Mouse (Mus musculus): Measurements from ENCODE around the gene Tmem119.

Tmem119 gene

GRCm38 (mm10) chr5:113800280-113800679 lies at the start of gene Tmem119:
Gene Tmem119 (minus strand): TSS chr5:113800516.
- peak; percentile 31 for DNase-seq (ENCODE audit: low spot score)

GRCm38 (mm10) chr5:113847636-113848035 lies 47.3 kb upstream of the Tmem119 start:
- DNase-seq (ENCODE audit: low spot score): no peak

DNA sequence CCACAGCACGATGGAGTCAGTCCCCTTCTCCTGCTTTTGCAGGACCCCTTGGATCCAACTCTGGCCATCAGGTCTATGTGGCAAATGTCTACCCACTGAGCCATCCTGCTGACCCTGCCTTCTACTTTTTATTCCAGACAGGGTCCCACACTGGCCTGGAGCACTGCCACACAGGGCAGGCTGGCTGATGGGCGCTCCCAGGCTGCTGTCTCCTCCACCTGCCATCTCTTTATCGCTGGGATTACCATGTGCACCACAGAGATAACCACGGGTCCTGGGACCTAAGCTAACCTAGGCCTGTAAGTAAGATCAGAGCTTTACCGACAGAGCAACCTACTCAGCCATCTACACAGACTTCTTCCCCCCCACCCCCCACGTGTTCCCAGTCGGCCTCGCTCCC lies 46.3 kb upstream of the Tmem119 start:
- DNase-seq (ENCODE audit: low spot score): no peak

DNA sequence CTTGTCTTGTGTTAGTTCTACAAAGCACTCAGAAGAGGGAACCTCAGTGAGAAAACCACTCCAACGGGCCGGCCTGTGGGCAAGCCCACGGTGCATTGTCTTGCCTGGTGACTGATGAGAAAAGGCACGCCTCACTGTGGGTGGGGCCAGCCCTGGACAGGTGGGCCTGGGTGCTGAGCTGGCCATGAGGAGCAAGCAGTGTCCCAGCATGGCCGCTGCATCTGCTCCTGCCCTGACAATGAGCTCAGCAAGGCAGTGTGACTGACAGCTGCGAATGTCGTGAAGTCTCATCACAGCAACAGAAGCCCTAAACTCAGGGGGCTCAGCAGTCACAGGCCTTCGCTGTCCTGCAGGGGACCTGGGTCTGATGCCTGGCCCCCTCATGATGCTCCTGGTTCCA lies 45.3 kb upstream of the Tmem119 start:
- DNase-seq (ENCODE audit: low spot score): no peak

DNA sequence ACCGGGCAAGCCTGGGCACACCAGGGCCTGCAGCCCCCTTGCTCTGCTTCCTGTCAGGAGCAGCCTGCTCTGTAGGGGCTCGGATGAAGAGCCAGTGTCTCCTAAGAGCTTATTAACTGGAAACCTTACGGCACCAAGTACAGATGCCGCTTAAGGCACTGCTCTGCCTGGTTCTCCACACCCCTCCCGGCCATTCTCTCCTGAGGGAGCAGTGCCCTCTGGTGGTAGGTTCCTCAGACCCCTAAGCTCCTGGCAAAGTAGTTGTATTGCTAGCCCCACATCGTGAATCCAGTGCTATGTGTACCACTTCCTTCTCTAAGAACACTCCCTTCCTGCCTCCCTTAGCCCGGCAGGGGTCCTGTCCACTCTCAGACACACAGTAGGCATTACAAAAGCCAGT lies 44.4 kb upstream of the Tmem119 start:
- DNase-seq (ENCODE audit: low spot score): peak; percentile 63

DNA sequence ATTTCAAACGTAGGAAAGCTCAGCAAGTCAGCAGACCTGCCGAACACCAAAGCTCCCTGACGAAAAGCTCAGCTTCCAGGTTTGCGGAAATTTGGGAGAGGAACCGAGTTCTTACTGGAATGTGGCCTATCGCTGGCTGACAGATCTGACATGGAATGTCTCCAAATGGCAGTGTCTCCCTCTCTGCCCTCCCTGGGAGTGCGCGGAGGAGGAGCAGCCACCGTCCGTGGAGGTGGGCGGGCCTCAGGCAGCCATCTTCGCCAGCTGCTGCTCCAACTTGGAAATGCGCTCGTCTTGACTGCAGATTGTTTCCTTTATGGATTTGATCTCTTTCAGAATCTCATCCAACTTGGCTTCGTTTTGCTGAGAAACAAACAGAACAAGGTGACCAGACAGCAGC lies 43.8 kb upstream of the Tmem119 start:
- no peak for DNase-seq (ENCODE audit: low spot score)

DNA sequence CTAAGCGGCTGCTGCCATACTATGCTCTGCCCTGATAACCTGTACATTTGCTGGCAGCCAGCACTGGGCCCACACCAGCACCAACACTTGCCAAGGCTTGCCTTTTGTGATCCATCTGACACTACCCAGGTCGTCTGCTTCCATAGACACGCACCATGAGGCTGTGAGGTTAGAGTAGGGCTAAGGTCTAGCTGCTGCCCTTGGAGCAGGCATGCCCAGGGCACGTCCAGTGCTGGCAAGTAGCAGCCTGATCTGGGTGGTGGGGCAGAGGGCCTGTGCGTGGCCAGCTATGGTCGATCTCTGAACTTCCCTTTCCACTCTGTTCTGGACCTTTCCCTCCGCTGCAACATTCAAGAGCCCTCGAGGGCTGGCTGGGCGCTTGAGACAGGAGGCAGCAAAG lies 42.6 kb upstream of the Tmem119 start:
- no peak for DNase-seq (ENCODE audit: low spot score)

- DNase-seq (ENCODE audit: low spot score): no peak
Measured at GRCm38 (mm10) chr5:113842244-113842643, 41.9 kb upstream of the Tmem119 start.

DNA sequence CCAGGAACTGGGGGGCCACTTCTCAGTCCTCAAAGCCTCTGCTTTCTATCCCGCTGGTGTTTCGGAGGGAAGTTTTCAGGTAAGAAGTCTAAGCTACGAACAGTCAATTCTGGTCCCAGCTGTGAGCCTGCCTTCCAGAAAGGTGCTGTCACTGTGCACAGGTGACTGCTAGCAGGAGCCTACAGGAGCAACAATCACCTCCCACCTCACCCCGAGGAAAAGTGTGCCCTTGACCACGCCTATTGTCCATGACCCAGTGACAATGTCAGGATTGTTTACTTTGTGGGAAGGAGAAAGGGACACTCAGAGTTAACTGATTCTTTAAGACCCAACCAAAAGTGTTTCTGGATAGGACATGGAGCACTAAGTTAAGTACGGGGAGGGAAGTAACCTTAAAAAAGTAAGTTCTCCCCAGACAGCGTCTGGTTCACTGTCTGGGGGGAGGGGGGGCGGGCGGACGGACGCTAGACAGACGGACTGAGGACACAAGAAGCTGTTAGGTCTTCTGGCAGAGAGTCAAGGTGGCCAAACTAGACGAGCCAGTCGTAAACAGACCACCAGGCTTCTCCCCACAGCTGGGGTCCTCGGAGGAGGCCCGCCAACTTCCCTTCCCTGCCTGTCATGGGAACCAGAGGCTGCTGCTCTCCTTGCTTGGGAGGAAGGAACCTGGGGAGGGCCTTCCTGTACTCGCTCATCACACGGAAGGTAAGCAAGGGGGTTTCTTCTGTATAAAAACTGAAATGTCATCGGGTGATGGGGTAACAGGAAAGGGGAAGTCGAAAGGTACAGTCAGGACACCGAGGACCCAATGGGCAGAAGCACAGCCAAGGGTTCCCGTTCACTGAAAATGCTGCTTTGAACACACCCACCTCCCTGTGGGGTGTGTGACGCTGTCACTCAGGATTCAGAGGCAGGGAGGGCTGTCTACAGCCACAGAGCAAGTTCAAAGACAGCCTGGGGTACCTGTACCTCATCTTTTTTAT lies 41.2 kb upstream of the Tmem119 start:
- DNase-seq (ENCODE audit: low spot score): no peak

DNA sequence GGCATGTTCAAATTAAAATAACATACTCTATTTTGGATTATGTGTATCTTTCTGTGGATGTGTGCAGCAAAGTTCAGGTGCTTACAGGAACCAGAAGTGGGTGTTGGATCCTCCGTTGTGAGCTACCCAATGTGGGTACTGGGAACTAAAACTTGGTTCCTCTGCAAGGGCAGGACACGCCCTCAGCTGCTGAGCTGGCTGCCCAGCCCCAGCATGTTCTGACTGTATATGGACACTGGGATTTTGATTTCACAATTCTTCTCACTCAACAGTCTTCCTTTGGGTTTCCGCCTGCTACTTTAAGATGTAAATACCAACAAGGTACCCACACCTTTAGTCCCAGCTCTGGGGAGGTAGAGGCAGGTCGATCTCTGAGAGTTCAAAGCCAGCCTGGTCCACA lies 40.1 kb upstream of the Tmem119 start:
- no peak for DNase-seq (ENCODE audit: low spot score)

DNA sequence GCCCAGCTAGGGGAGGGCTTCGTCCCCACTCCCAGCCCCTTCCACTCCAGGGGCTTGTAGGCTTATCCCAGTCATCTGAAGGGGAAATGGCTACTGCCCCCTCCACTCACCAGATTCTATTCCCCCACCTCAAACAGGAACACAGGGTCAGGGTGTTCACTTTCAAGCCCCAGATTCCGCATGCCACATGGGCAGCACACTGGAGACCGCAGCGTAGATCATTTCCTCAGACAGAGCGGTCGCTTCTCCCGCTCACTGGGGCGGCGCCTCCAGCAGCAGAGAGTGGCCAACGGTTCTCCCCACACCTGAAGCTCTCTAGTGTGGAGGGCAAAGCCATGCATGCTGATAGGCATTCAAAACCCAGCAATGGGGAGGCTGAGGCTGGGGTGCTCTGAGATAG lies 36.6 kb upstream of the Tmem119 start:
- no peak for DNase-seq (ENCODE audit: low spot score)

DNA sequence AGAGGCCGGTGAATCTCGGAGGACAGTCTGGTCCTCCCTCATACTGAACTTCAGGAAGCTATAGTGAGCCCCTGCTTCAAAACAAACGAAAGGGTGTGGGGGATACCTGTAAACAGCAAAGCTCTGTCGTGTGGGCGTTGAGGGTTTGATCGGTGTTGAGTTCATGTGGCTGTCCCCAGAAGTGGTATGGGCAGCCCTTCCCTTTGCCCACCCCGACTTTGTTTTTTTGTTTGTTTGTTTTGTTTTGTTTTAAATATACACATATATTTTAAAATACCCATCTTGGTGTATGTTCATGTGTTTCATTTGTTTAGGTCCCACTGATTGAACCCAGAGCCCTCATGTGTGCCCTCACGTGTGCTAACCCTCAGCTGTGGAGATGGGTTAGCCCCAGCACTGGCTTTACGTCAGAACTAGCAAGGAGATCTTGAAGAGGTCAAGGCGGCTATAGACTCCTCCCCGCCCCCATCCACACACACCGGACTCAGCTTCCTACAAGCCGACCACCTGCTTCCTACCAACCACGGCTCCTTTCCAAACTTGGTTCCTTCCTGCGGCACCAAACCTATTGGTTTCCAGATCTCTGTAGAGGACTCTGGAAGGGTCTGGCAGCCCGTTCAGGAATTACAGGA lies 33.1 kb upstream of the Tmem119 start:
- DNase-seq (ENCODE audit: low spot score): no peak

DNA sequence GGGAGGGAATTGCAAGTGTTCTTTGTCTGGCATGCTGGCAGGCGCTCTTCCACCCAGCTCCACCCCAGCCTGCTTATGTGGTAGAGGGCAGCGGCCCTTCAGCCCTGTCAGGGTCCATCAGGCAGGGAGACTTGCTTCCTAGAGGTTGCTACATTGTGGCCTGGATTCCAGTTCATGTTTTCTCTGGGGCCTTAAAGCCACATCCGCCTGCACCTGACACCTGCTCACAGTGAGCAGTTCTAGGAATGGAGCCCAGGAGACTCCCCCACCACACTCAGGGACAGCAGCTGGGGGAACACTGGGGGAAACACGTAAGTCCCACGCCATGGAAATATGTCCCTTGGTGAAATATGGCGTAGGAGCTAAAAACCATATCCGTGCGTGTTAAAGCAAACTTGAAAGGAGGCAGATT lies 32.2 kb upstream of the Tmem119 start, which contains the start of gene Selplg:
Gene Selplg (minus strand): TSS at position 155 of the 412 bp plus-strand sequence.
- DNase-seq (ENCODE audit: low spot score): no peak

DNA sequence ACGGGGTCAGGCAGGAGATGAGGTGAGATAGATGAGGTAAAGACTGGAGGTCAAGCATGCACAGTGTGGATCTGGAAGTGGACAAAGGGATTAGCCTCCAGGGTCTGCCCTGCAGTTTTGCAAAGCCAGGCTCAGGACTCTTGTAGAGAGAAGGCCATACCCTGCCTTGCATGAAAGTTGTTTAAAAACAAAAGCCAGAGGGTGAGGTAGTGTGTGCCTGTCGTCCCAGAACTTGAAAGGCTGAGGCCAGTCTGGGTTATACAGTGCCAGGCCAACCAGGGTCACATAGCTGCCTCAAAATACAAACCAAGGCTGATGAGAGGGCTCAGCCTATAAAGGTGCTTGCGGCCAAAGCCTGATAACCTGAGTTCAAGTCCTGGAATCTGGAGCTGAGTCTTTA lies 31.4 kb upstream of the Tmem119 start:
- no peak for DNase-seq (ENCODE audit: low spot score)

GRCm38 (mm10) chr5:113830796-113831195 lies 30.5 kb upstream of the Tmem119 start:
- DNase-seq (ENCODE audit: low spot score): no peak

GRCm38 (mm10) chr5:113830292-113830643 lies 30.0 kb upstream of the Tmem119 start:
- no peak for DNase-seq (ENCODE audit: low spot score)

DNA sequence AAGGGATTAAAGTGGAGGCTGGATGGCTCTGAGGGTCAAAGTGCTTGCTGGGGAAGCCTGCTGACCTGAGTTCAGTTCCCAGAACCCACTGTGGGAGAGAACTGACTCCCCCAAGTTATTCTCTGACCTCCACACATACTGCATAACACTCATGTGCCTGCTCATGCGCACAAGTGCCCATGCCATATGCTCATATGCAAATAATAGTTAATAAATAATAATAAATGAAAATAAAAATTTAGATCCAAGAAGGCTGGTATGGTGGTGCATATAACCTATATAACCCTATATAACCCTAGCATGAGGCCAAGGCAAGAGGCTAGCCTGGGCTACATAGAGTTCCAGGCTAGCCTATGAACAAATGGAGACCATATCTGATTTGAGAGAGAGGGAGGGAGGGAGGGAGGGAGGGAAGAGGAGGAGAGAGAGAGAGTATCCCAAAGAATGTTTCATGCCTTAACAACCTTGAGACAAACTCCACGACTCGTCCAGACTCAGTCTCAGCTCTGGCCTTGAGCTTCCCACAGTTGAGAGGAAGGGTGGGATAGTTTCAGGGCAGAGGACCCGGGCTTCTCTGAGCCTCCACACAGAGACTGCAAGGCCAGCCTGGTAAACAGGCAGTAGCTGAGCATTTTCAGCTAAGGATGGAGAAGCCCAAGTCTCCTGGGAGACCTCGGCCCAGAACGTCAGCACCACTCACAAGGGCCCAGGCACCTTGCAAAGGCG lies 29.4 kb upstream of the Tmem119 start:
- no peak for DNase-seq (ENCODE audit: low spot score)

DNA sequence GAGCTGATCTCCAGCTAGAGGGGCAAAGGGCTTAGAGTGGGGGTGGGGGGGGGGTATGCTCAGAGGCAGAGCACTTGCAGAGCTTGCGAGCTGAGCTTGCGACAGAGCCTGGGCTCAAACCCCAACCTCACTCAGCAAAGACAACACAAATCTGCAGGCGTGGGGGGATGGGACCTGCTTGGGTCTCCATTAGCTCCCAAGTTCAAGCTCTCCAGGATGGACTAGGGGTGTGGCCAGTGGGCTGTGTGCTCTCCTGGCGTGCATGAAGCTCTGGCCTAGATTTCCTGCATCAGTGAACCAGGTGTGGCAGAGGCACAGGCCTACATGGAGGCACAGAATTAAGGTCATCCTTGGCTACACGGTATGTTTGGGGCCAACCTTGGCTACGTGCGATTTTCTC lies 28.2 kb upstream of the Tmem119 start:
- no peak for DNase-seq (ENCODE audit: low spot score)

DNA sequence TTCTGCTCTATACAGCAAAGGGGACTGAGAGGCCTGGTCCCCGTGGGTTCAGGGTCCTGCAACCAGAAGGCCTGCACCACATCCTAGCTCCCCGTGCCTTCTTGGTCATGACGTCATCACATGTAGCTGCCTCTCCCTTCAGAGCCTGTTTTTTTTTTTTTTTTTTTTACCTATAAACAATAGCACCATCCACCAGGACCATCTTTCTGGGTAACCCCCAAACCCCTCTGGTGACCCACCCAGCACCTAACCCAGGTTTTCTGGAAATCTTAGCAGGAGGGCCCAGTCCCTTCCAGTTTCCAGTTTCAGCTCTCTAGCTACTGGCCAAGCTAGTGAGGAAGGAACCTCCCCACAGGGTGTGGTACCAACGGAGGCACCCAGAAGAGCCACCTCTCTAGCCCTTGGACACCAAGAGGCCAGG lies 27.7 kb upstream of the Tmem119 start:
- no peak for DNase-seq (ENCODE audit: low spot score)

DNA sequence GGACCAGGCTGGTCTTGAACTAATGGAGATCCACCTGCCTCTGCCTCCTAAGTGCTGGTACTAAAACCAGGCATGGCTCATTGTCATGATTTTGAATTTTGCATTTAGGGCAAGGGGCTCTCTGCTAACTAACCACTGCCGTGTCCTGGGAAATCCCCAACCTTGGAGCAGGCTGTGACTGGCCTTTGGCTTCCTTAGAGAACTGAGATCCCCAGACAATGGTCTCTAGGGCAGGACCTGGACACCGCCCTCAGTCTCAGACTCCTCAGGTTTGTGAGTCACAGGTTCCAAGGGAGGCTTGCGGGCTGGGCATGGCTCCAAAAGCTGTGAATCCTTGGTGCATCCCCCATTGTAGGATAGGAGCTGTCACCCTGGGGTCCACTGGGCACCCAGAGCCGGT lies 26.3 kb upstream of the Tmem119 start:
- no peak for DNase-seq (ENCODE audit: low spot score)

GRCm38 (mm10) chr5:113825558-113825957 lies 25.2 kb upstream of the Tmem119 start:
- no peak for DNase-seq (ENCODE audit: low spot score)

DNA sequence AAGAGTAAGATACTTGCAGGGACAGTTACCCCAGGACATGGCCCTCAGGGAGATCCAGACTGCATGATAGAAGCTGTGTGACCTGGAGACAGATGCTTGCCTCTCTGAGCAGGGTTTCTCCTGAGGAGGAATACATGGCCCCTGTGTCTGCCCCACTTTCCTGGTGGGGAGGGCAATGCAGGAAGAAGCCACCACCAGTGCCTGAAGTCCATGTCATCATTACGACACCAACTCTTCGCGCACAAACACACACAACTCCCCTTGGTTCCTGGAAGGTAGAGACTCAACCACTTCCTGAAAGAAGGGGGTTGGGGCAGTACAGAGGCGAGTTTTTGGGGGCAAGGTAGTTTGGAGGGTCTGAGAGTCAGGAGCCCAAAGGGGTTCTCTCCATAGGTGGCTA lies 23.9 kb upstream of the Tmem119 start:
- no peak for DNase-seq (ENCODE audit: low spot score)

DNA sequence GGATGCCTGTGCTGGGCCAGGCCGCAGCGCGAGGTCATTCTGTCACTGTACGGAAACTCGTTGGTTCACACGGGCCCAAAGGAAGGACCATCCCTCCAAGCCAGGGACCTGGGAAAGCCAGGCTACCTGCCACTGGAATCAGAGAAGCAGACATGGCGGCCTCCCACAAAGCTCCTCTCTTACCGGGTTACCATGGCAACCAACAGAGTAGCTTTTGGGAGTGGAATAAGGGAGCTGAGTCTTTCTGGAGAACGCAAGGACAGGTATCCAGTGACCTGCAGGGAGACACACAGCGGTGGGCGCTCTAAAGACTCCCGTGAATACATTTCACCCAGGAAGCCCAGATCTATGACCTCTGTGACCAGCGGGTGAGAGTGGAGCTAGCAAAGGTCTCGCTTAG lies 18.3 kb upstream of the Tmem119 start:
- DNase-seq (ENCODE audit: low spot score): no peak

Measured in urinary bladder, postnatal 25 days (tissue).